Mouse (Mus musculus): ENCODE results near the gene Olfr1131.
"Not testable (repeated sequence)": the region's sequence is repeated elsewhere in the genome, so short reads cannot be mapped to it uniquely, and the experiment has no call there.

Gene Olfr1131

GRCm38 (mm10) chr2:87626804-87627203, at the start of gene Olfr1131:
Gene Olfr1131, plus strand, starts transcription at chr2:87627104.
- no peak for DNase-seq

DNA sequence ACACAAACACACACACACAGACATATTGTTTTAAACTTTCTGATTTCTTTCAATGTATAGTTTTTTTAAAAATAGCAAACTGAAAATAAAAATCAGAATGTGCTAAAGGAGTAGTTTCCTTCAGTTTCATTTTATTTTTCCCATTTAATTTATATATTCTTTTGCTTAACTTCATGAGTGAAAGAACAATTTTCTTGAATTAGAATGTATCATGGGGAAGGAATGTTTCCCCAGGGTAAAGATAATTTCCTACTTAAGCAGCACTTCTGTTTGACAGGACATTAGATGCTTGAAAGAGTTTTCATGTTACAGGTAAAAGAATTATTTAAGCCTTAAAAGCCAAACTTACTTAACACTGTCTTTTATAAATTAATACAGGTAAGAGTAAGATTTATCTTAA, 21.0 kb upstream of the Olfr1131 start, which contains the start of gene Olfr1130:
TSS of gene Olfr1130 (plus strand) at position 301 of the 400 bp plus-strand sequence.
- not testable (repeated sequence) for DNase-seq

DNA sequence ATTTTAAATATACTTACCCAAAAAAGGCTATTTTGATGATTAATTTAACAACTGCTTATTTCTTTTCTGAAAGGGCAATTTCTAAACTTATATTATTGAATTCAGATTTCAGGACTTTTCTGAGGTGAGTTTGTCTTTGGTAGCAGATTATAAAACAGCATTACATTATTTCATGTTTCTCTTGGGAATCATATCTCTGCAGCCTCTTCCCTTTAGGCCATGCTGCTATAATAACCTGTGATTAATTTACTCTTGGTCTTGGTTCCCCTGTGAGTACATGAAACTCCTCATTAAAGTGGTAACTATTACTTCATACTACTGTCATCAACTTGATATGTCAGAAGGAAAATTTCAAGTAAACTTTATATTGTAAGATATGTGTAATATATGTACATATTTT, 10.5 kb downstream of the Olfr1131 start, which contains the start of gene Olfr1132:
TSS of gene Olfr1132 (minus strand) at position 101 of the 400 bp plus-strand sequence.
- DNase-seq, result no peak

GRCm38 (mm10) chr2:87642441-87642840, 15.5 kb downstream of the Olfr1131 start:
- DNase-seq, result no peak

DNA sequence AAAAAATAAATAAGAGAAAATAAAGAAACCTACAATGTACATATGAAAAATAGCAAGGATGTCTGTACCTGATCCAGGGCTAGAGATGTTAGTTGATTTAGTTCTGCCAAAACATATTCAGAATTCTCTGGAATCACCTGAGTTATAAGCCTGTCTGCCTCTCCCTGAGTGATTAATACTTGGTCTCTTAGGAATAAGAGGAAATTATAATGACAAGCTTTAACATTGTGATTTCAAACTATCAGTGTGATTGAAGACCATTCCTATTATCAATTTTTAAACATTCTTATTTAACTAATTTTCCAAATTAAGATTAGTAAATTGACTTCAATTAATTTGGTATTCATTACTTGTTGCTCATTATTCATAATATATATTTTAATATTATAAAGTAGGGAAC, 20.4 kb downstream of the Olfr1131 start, which contains the start of gene Olfr1133:
TSS of gene Olfr1133 (minus strand) at position 101 of the 400 bp plus-strand sequence.
- no peak for DNase-seq

- DNase-seq, result no peak
These were observed 31.5 kb downstream of the Olfr1131 start, which contains the start of gene Olfr1134 for GRCm38 (mm10) chr2:87658360-87658759. Gene Olfr1134, minus strand, starts transcription at chr2:87658460.

GRCm38 (mm10) chr2:87673564-87673963, 46.7 kb downstream of the Olfr1131 start, which contains the start of gene Olfr1135:
Gene Olfr1135, minus strand, starts transcription at chr2:87673664.
- DNase-seq, result no peak
